Mouse (Mus musculus): ENCODE results near the gene Dmpk. TPM values are rescaled to one million over a fixed set of nuclear protein-coding genes. Genes with fewer than 3 reads are reported as not detected.

Gene Dmpk
- polyA plus RNA-seq, 1 experiment from 2014 or later = 42.4 TPM

DNA sequence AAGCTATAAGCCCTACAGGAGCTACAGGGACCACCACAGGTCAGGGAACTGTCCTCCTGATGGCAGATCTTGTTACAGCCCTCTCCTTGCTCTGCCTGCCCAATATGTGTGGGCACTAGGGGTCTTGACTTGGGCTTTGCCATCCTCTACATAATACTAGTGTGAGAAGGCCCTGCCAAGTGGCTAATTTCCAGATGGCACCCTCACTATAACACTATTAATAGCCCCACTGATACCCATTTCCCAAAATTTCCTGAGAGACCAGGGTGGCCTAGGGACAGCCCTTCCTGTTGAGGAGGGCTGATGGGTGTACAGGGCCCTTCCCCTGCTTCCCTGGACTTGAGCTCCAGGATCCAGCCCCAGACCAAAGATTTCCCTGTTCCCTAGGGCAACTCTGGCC, 14.2 kb downstream of the Dmpk start:
- ATAC-seq (ENCODE audit: insufficient number of reproducible peaks, low FRiP score, low TSS enrichment, low read depth) = no peak
- H3K4me1 ChIP-seq = peaks cover 43% of the 10 kb centered on the region
- no peaks in the 10 kb centered on the region for H3K27me3 ChIP-seq
- no peaks in the 10 kb centered on the region for H3K9me3 ChIP-seq (replicated peaks)
- H3K4me3 ChIP-seq (replicated peaks) = no peak overlapping the region
- H3K36me3 ChIP-seq = peaks cover 10% of the 10 kb centered on the region
- H3K4me2 ChIP-seq (replicated peaks) = no peak overlapping the region
- no peak overlapping the region; the same call in 1 of the 2 replicates for H3K27ac ChIP-seq (replicated peaks)
- no peak overlapping the region for H3K9ac ChIP-seq

DNA sequence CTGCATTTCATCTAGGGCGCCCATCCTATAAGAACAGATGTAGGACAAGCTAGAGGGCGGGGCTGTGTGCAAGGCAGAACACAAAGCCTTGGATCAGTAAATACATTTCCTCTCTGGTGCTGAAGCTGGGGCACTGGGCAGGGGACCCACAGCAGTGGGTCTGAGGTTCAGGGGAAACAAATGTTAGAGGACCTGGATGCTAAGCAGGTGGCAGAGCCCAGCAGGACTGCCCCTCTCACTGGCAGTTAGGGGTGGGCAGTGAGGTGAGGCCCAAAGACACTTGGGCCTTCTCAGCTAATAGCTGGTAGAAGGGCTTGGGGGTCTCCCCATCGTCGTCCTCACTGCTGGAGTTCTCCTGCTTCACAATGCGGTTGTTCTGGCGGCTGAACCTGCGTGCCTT, 15.2 kb downstream of the Dmpk start:
- H3K27ac ChIP-seq (replicated peaks) = no peak overlapping the region
- H3K4me2 ChIP-seq (replicated peaks) = no peak overlapping the region
- H3K9ac ChIP-seq = no peak overlapping the region
- H3K36me3 ChIP-seq = peaks cover 10% of the 10 kb centered on the region
- H3K4me1 ChIP-seq = peaks cover 35% of the 10 kb centered on the region
- no peaks in the 10 kb centered on the region for H3K9me3 ChIP-seq (replicated peaks)
- WGBS = 69% methylated on average over 7 of the region's 7 CpGs
- H3K27me3 ChIP-seq = no peaks in the 10 kb centered on the region
- no peak for ATAC-seq (ENCODE audit: insufficient number of reproducible peaks, low FRiP score, low TSS enrichment, low read depth)
- H3K4me3 ChIP-seq (replicated peaks) = no peak overlapping the region

DNA sequence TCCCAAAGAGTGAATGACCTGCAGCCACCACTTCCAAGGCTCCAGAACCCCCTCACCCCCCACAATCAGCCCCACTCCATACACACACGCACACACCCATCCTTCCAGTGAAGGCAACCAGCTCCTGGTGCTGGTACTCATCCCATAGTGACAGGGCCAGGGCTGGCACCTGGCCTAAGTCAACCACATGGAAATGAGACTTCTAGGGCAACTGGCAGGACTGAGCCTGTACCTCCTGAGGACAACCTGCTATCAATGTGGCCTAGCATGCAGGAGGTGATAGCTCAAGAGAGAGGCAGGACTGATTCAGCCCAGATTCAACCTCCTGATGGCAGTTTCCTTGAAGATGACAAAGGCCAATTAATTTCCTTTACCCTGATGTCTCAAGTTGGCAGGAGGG, 16.6 kb downstream of the Dmpk start:
- H3K4me3 ChIP-seq (replicated peaks) = no peak overlapping the region
- no peak for ATAC-seq (ENCODE audit: insufficient number of reproducible peaks, low FRiP score, low TSS enrichment, low read depth)
- H3K27me3 ChIP-seq = no peaks in the 10 kb centered on the region
- no peak overlapping the region for H3K4me2 ChIP-seq (replicated peaks)
- peaks cover 35% of the 10 kb centered on the region for H3K4me1 ChIP-seq
- no peak overlapping the region for H3K9ac ChIP-seq
- 76% methylated on average over 1 of the region's 1 CpGs for WGBS
- H3K27ac ChIP-seq (replicated peaks) = no peak overlapping the region
- H3K36me3 ChIP-seq = peaks cover 10% of the 10 kb centered on the region
- H3K9me3 ChIP-seq (replicated peaks) = no peaks in the 10 kb centered on the region

DNA sequence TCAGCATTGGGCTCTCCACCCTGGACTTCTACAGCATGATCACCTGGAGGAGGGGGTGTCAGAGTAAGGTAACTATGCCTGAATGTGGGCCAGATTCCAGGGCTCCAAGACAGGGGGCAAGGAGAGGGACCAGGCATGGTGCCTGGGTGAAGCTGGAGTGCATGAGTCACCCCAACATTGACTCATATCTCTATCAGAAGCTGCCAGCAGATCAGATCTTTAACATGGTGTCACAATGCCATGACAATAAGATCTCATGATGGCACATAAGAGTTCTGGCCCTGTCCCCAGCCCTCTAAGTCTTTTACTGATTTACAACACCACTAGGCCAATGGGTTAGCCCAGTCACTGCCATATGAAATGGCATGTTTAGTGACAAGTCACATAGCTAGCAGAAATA, 20.1 kb downstream of the Dmpk start:
- ATAC-seq (ENCODE audit: insufficient number of reproducible peaks, low FRiP score, low TSS enrichment, low read depth) = no peak
- H3K9ac ChIP-seq = no peak overlapping the region
- H3K4me3 ChIP-seq (replicated peaks) = no peak overlapping the region
- peaks cover 9% of the 10 kb centered on the region; the same call in 1 of the 2 replicates for H3K4me1 ChIP-seq
- no peak overlapping the region for H3K27ac ChIP-seq (replicated peaks)
- H3K9me3 ChIP-seq (replicated peaks) = no peaks in the 10 kb centered on the region
- no peaks in the 10 kb centered on the region for H3K27me3 ChIP-seq
- no peak overlapping the region for H3K4me2 ChIP-seq (replicated peaks)
- no peaks in the 10 kb centered on the region for H3K36me3 ChIP-seq

DNA sequence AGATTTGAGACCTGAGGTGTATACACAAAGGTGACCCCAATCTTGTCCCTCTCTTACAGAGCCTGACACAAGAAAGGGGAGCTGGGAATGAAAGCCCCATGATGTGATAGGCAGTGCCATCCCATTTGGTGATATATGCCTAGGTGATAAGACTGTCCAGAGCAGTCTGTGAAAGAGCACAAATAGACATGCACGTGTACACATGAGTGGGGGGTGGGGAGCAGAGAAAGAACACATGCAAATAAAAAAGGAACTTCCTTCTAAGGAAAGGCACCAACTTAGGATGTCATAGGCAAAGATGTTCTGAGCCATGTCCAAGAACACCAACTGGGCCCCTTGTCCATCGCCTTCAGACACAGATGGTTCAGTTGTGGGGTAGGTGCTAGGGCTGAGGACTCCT, 20.8 kb downstream of the Dmpk start:
- 90% methylated on average over 2 of the region's 2 CpGs for WGBS
- Histone ChIP-seq H3K27me3 (no peaks in the 10 kb centered on the region), H3K9me3 (replicated peaks) (no peaks in the 10 kb centered on the region), H3K27ac (replicated peaks) (no peak overlapping the region), H3K9ac (no peak overlapping the region), H3K4me3 (replicated peaks) (no peak overlapping the region), H3K4me1 (0 out of 2 replicates have a peak, but pooled peaks cover 4% of the 10 kb centered on the region), H3K4me2 (replicated peaks) (no peak overlapping the region), H3K36me3 (no peaks in the 10 kb centered on the region)
- ATAC-seq (ENCODE audit: insufficient number of reproducible peaks, low FRiP score, low TSS enrichment, low read depth) = no peak

DNA sequence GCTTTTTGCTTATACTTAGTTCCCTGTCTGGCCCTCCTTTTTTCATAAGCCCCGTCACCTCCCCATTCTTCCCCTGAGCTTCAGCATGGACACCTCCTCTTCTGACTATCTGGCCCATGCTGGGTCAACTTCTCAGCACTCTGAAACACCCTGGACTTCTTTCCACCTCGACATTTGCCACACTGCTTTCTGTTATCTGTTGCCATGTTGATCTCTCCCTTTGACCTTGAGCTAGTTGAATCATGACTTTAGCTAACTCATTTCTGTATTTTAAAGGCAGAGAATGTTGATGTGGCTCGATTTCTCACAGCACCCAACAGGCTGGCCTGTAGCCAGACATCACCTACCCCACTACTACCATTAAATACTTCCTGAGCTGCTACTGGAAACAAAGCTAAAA, 23.8 kb downstream of the Dmpk start:
- Histone ChIP-seq H3K9me3 (replicated peaks) (no peaks in the 10 kb centered on the region), H3K9ac (no peak overlapping the region), H3K36me3 (no peaks in the 10 kb centered on the region), H3K4me2 (replicated peaks) (no peak overlapping the region), H3K27ac (replicated peaks) (no peak overlapping the region), H3K4me3 (replicated peaks) (no peak overlapping the region), H3K4me1 (no peaks in the 10 kb centered on the region), H3K27me3 (no peaks in the 10 kb centered on the region)
- ATAC-seq (ENCODE audit: insufficient number of reproducible peaks, low FRiP score, low TSS enrichment, low read depth) = no peak
- 58% methylated on average over 3 of the region's 3 CpGs for WGBS

DNA sequence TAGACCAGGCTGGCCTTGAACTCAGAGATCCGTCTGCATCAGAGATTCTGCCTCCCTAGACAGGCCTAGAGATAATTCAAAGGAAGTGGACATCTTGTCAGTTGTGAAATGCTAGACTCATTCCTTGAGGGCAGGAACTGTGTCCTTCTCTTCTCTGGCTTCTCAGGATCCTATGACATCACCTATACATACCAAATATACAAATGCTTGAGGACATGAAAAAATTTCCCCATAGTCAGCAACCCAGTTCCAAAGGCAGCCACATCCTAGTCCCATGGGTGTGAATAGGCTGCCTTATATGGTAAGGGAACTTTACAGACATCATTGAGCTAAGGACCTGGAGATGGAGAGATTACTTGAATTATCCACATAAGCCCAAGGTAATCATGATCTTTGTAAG, 25.9 kb downstream of the Dmpk start:
- no peak overlapping the region for H3K27ac ChIP-seq (replicated peaks)
- 85% methylated on average over 1 of the region's 1 CpGs for WGBS
- H3K36me3 ChIP-seq = no peaks in the 10 kb centered on the region
- H3K4me1 ChIP-seq = no peaks in the 10 kb centered on the region
- no peak overlapping the region for H3K9ac ChIP-seq
- H3K4me2 ChIP-seq (replicated peaks) = no peak overlapping the region
- no peaks in the 10 kb centered on the region for H3K27me3 ChIP-seq
- H3K9me3 ChIP-seq (replicated peaks) = no peaks in the 10 kb centered on the region
- no peak overlapping the region for H3K4me3 ChIP-seq (replicated peaks)
- no peak for ATAC-seq (ENCODE audit: insufficient number of reproducible peaks, low FRiP score, low TSS enrichment, low read depth)

DNA sequence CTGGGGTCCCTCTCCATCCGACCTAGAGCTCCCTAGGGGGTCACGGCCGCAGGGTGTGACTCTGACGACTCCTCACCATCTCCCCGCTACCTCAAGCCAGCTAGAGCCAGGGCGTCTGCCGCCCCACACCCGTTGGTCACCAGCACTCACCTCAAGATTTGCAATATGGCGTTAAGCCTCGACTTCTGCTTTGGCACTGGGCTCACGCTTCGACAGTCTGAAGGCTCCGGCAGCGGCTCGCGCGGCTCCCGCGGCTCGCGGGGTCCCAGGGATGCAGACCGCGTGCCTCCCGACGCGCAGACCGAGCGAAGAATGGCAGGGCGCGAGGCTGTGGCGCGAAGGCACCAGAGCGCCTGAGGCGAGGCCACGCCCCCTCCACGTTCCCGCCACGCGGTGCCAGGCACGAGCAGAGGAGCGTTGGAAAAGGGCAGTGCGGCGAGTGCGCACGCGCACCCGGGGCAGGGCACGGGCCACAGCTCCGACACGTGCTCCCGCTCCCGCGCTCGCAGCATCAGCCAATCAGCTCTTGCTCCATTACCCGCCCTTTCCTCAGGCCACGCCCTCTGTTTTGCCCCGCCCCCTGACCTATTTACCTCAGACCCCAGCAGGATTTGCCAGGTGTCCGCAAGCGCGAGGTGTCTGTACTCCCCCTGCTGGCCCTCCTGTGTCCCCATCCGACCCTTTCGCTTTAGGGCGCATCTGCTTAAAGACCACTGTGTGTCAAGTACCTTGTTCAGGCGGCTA, 34.6 kb downstream of the Dmpk start, which contains the start of gene Gm4969:
TSS of gene Gm4969 (minus strand) at position 341 of the 744 bp plus-strand sequence.
- 22% methylated on average over 60 of the region's 64 CpGs for WGBS
- no peaks in the 10 kb centered on the region for H3K27me3 ChIP-seq
- H3K4me2 ChIP-seq (replicated peaks) = peak within 1 kb of the TSS; percentile 46
- peak within 1 kb of the TSS; percentile 25 for H3K4me3 ChIP-seq (replicated peaks)
- no peaks in the 10 kb centered on the region for H3K36me3 ChIP-seq
- H3K9ac ChIP-seq = no peak within 1 kb of the TSS
- ATAC-seq (ENCODE audit: insufficient number of reproducible peaks, low FRiP score, low TSS enrichment, low read depth) = no peak
- H3K9me3 ChIP-seq (replicated peaks) = no peaks in the 10 kb centered on the region
- no peak within 1 kb of the TSS for H3K27ac ChIP-seq (replicated peaks)
- peaks cover 24% of the 10 kb centered on the region for H3K4me1 ChIP-seq

DNA sequence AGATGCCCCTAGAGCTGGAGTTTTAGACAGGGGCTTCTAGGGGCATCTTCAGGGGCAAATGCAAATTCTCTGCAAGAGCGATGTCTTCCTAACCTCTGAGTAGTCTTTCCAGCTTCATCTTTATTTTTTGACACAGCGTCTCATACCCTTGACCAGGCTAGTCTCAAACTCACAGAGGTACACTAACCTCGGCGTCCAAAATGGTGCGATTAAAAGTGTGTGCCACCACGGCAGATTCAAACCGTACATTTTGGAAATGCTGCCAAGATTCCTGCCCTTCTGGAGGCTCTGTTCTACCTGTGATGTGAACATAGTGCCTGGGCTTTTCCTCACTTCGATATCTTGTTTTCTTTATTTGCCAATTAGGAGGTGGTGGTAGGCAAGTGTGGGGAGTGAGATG, 35.4 kb downstream of the Dmpk start:
- H3K9ac ChIP-seq = no peak overlapping the region
- H3K4me3 ChIP-seq (replicated peaks) = no peak overlapping the region
- 91% methylated on average over 8 of the region's 8 CpGs for WGBS
- H3K4me2 ChIP-seq (replicated peaks) = no peak overlapping the region
- H3K4me1 ChIP-seq = peaks cover 24% of the 10 kb centered on the region
- ATAC-seq (ENCODE audit: insufficient number of reproducible peaks, low FRiP score, low TSS enrichment, low read depth) = no peak
- no peak overlapping the region for H3K27ac ChIP-seq (replicated peaks)
- no peaks in the 10 kb centered on the region for H3K36me3 ChIP-seq
- no peaks in the 10 kb centered on the region for H3K9me3 ChIP-seq (replicated peaks)
- H3K27me3 ChIP-seq = no peaks in the 10 kb centered on the region

DNA sequence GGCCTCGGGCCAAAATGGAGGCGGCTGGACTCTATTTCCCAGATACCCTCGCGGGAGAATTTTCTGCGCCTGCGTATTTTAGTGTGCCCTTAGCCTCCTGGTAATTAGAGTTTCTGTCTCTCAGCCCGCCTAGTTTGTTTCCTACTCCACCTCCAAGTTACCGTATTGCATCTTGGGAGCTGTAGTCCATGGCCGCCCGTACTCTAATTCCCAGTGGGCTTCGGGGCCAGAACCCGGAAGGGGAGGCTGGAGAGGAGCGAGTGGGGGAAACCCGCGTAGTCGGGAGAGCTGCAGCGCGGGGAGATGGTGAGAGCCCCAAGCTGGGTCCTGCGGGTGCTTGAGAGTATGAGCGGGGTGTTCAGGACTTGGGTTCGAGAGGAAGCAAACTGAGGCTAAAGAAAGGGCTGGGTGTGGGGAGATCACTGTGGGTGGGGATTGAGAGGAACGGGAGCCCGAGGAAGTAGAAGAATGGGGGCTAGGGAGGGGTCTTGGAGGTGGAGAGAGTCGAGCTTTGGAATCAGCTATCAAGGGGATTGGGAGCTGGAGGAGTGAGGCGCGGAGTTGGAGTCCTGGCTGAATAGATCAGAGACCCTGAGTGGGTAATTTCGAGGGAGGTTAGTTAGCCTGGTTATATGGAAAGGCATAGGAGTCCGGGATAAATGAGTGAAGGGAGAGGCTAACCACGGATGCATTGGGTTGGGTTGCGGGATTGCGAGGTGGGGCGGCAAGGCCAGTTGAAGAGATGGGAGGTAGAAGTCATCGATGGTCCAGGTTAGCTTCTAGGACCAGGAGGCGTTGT, 36.2 kb downstream of the Dmpk start, which contains the start of gene Fbxo46:
TSS of gene Fbxo46 (plus strand) at position 229 of the 799 bp plus-strand sequence.
- 2% methylated on average over 34 of the region's 34 CpGs for WGBS
- H3K27ac ChIP-seq (replicated peaks) = peak within 1 kb of the TSS; percentile 66; the same call in 1 of the 2 replicates
- no peaks in the 10 kb centered on the region for H3K27me3 ChIP-seq
- H3K36me3 ChIP-seq = no peaks in the 10 kb centered on the region
- peak within 1 kb of the TSS; percentile 77 for H3K4me2 ChIP-seq (replicated peaks)
- peak; percentile 95 for ATAC-seq (ENCODE audit: insufficient number of reproducible peaks, low FRiP score, low TSS enrichment, low read depth)
- peak within 1 kb of the TSS; percentile 64 for H3K9ac ChIP-seq
- H3K4me3 ChIP-seq (replicated peaks) = peak within 1 kb of the TSS; percentile 79
- H3K9me3 ChIP-seq (replicated peaks) = no peaks in the 10 kb centered on the region
- H3K4me1 ChIP-seq = peaks cover 24% of the 10 kb centered on the region

DNA sequence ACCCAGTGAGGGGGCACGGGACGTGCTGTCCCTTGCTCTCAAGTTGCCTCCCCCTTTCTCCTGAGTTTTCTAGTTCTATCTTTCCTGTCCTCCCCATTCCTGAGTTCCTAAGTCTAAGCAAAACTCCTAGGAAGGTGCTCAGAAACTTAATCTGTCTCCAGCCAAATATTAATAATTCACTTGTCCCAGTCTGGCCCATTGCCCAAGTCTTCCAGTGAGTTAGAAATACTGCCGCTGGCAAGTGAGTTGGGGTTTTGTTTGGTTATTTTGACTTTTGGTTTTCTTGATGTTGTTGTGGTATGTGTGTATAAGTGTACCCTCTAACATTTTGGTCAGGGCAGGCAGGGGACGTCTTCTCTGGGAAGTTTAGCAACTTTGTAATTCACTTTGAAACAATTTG, 38.0 kb downstream of the Dmpk start:
- H3K9me3 ChIP-seq (replicated peaks) = no peaks in the 10 kb centered on the region
- H3K4me3 ChIP-seq (replicated peaks) = no peak overlapping the region
- peaks cover 24% of the 10 kb centered on the region for H3K4me1 ChIP-seq
- WGBS = 92% methylated on average over 4 of the region's 4 CpGs
- H3K9ac ChIP-seq = no peak overlapping the region
- no peaks in the 10 kb centered on the region for H3K27me3 ChIP-seq
- no peak overlapping the region for H3K27ac ChIP-seq (replicated peaks)
- no peaks in the 10 kb centered on the region for H3K36me3 ChIP-seq
- H3K4me2 ChIP-seq (replicated peaks) = no peak overlapping the region
- ATAC-seq (ENCODE audit: insufficient number of reproducible peaks, low FRiP score, low TSS enrichment, low read depth) = no peak

Measured in embryonic facial prominence, embryonic 15.5 days (tissue).